Comparison of ENCODE assay signal across 20 mouse cellular contexts in the genomic region with DNA sequence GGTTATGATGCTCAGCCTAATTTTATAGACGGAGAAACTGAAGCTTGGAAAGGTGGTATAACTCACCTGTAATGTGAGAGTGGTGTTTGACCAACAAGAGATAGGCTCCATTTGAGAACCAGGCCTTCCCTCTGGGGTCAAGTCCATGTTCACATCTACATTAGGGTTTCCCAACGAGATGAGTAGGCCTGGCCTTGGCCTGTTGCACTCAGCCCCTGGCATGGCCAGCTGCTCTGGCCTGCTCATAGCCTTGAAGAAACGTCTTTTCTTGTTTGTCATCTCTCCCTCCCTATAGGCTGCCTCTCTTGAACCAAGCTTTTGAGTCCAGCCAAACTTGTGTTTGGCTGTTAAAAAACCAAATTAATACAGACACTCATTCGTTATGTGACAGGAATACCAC.
A peak's percentile ranks its signal among the peaks of the same experiment; 100 is the strongest.
DNase-seq lines count a peak whose midpoint lies in the region; TF ChIP-seq lines count a peak whose summit lies in the region.
"Had no signal": no experiment of that assay in that cellular context is flagged by ENCODE, and none has a peak within 500 bp of the region (broad histone marks: within the 10 kb centered on the region; RNA-seq: fewer than 3 reads in every experiment).

No protein-coding gene starts in this region.

- no peak for TF ChIP-seq CTCF in left cerebral cortex, adult 2 months (IDR thresholded peaks at IDR 0.05)
- no peak for TF ChIP-seq CTCF in cortical plate, adult 2 months (IDR thresholded peaks at IDR 0.05; ENCODE audit: extremely low read depth, insufficient read depth, low read length)

- H3K4me3 ChIP-seq in left cerebral cortex, adult 2 months = no peak overlapping the region
- H3K4me3 ChIP-seq in cortical plate, adult 2 months (ENCODE audit: insufficient read depth, low read length) = no peak overlapping the region
- H3K4me3 ChIP-seq: embryonic facial prominence, embryonic 10.5 days; embryonic facial prominence, embryonic 13.5 days; erythroblast, embryonic 14.5 days; gastrocnemius, adult 2 months; hindbrain, embryonic 12.5 days; hindbrain, embryonic 15.5 days had no signal

- DNase-seq in adrenal gland, adult (ENCODE audit: inconsistent age in 2 of 2, low spot score in 1 of 2) = peak; percentile 24 to 75
- no peak for DNase-seq in adrenal gland, postnatal 25 days
- no peak for DNase-seq in left cerebral cortex, adult 2 months (ENCODE audit: extremely low spot score in 1 of 2, low spot score in 2 of 2)
- DNase-seq in left cerebral cortex, postnatal 4 days = no peak
- no peak for DNase-seq in layer of hippocampus, postnatal 14 days (ENCODE audit: low spot score in 2 of 2)
- DNase-seq: cerebellum, adult 11 months; cerebellum, adult 2 months; cerebellum, adult 9-11 months; cerebellum, postnatal 25 days; embryo, embryonic 11 days; forebrain, postnatal 0 days; gastrocnemius, adult 2 months; gastrocnemius, postnatal 14 days; heart, adult 11 months had no signal

- H3K27ac ChIP-seq in left cerebral cortex, adult 2 months = peak overlapping the region; percentile 78
- peak overlapping the region; percentile 53 for H3K27ac ChIP-seq in cortical plate, adult 2 months (ENCODE audit: insufficient read depth, low read length)
- H3K27ac ChIP-seq: embryonic facial prominence, embryonic 10.5 days; embryonic facial prominence, embryonic 13.5 days; gastrocnemius, adult 2 months; hindbrain, embryonic 12.5 days; hindbrain, embryonic 15.5 days had no signal

- intact Hi-C loops in left cerebral cortex, adult 2 months (cut with DNase I) = loop anchor here (1.0 to 5.0 kb wide), 6 partner anchors 43 to 627 kb away; no protein-coding TSS in a partner anchor
- intact Hi-C loops in left cerebral cortex, postnatal 4 days (cut with DNase I) = no loop called here

- TF ChIP-seq POLR2A in cortical plate, adult 2 months (IDR thresholded peaks at IDR 0.05; ENCODE audit: extremely low read depth, insufficient read depth, low read length) = no peak

- 0 out of 2 replicates have a peak, but pooled peaks cover 1% of the 10 kb centered on the region for H3K4me1 ChIP-seq in cortical plate, adult 2 months (ENCODE audit: control insufficient read depth, insufficient read depth, low read length)

Comparison
In these comparisons a context has a peak if more than half of its experiments do, and no peak if none do; other contexts are left out.
1. DNase-seq: peak in adrenal gland, adult (2 of 2); none in adrenal gland, postnatal 25 days (single experiment), left cerebral cortex, adult 2 months (0 of 2), left cerebral cortex, postnatal 4 days (single experiment) and layer of hippocampus, postnatal 14 days (0 of 2).